Mouse (Mus musculus): Measurements from ENCODE around the gene Gpbp1l1.

- TF ChIP-seq JUND (conservative IDR thresholded peaks at IDR 0.05; ENCODE audit: low read depth, low read length) (no peak), BHLHE40 (IDR thresholded peaks at IDR 0.05; ENCODE audit: low read depth, low read length) (no peak), RCOR1 (conservative IDR thresholded peaks at IDR 0.05; ENCODE audit: low read depth, low read length) (no peak), EP300 (IDR thresholded peaks at IDR 0.05; ENCODE audit: low read length) (no peak), CTCF (conservative IDR thresholded peaks at IDR 0.05 in 1 of 2, IDR thresholded peaks at IDR 0.05 in 1 of 2; ENCODE audit: low read depth in 2 of 2, low read length in 2 of 2) (no peak), MXI1 (IDR thresholded peaks at IDR 0.05; ENCODE audit: low read depth, low read length) (no peak), USF1 (IDR thresholded peaks at IDR 0.05; ENCODE audit: low read depth, low read length) (no peak), POLR2A (IDR thresholded peaks at IDR 0.05; ENCODE audit: low read depth, low read length) (no peak), ZC3H11A (IDR thresholded peaks at IDR 0.05; ENCODE audit: low read depth, low read length) (no peak), NRF1 (IDR thresholded peaks at IDR 0.05; ENCODE audit: low read depth, low read length) (no peak), MAX (IDR thresholded peaks at IDR 0.05; ENCODE audit: low read length) (no peak), JUN (IDR thresholded peaks at IDR 0.05; ENCODE audit: insufficient read depth, low read depth, low read length) (no peak)
These were observed 38.3 kb downstream of the Gpbp1l1 start for GRCm38 (mm10) chr4:116595793-116596192.

All from CH12.LX (cell line).